21 mouse cellular contexts compared by ENCODE assay signal in genomic region chr9:27663230-27663629, GRCm38 (mm10).
DNase-seq lines count a peak whose midpoint lies in the region; ATAC-seq and TF ChIP-seq lines count a peak whose summit lies in the region.
"Had no signal": no experiment of that assay in that cellular context is flagged by ENCODE, and none has a peak within 500 bp of the region (broad histone marks: within the 10 kb centered on the region; RNA-seq: fewer than 3 reads in every experiment).

No protein-coding gene starts in this region.

- no peak overlapping the region for H3K9ac ChIP-seq in liver, embryonic 12.5 days
- H3K9ac ChIP-seq in liver, embryonic 11.5 days (ENCODE audit: low read depth, low read length): no peak overlapping the region
- H3K9ac ChIP-seq in MEL (ENCODE audit: control insufficient read depth, low read depth, low read length, poor library complexity, severe bottlenecking): no peak overlapping the region

- peak; percentile 46 for ATAC-seq in liver, embryonic 12.5 days
- ATAC-seq in liver, embryonic 11.5 days (replicated peaks; ENCODE audit: low FRiP score): no peak; the same call in 1 of the 2 replicates
- ATAC-seq: activated CD4-positive, CD25-positive, alpha-beta regulatory T cell, adult 4 months; CD4-positive, CD25-positive, alpha-beta regulatory T cell, adult 4 months; Patski had no signal

- H3K4me2 ChIP-seq in liver, embryonic 12.5 days: no peak overlapping the region
- H3K4me2 ChIP-seq in liver, embryonic 11.5 days: no peak overlapping the region

- no peaks in the 10 kb centered on the region for H3K36me3 ChIP-seq in liver, embryonic 12.5 days
- no peaks in the 10 kb centered on the region for H3K36me3 ChIP-seq in liver, embryonic 11.5 days (ENCODE audit: control insufficient read depth, insufficient read depth, low read length)
- peaks cover 0 to 43% of the 10 kb centered on the region in 2 experiments; a peak in 2 of 4 replicates for H3K36me3 ChIP-seq in MEL (ENCODE audit: control insufficient read depth in 1 of 2, insufficient read depth in 2 of 2, low read length in 2 of 2)
- H3K36me3 ChIP-seq: G1E had no signal

- TF ChIP-seq POLR2A in MEL (IDR thresholded peaks at IDR 0.05; ENCODE audit: control insufficient read depth in 1 of 2, insufficient read depth in 1 of 2, low read depth in 1 of 2, low read length in 2 of 2, poor library complexity in 1 of 2): no peak

- 69% methylated on average over 1 of the region's 1 CpGs for WGBS in liver, embryonic 12.5 days (ENCODE audit: insufficient replicate concordance)
- WGBS in liver, embryonic 11.5 days: 85% methylated on average over 1 of the region's 1 CpGs

- H3K79me2 ChIP-seq in MEL (ENCODE audit: control insufficient read depth, insufficient read depth, low read length, poor library complexity): no peaks in the 10 kb centered on the region

- no peak overlapping the region for H3K4me3 ChIP-seq in liver, embryonic 12.5 days
- no peak overlapping the region for H3K4me3 ChIP-seq in liver, embryonic 11.5 days (ENCODE audit: low read depth, low read length)
- no peak overlapping the region for H3K4me3 ChIP-seq in MEL (ENCODE audit: control insufficient read depth in 1 of 2, insufficient read depth in 1 of 2, low read depth in 2 of 2, low read length in 2 of 2)

- no peak overlapping the region for H3K27ac ChIP-seq in liver, embryonic 12.5 days
- H3K27ac ChIP-seq in liver, embryonic 11.5 days (ENCODE audit: low read depth, low read length): no peak overlapping the region
- H3K27ac ChIP-seq in MEL (ENCODE audit: control insufficient read depth, low read depth, low read length): no peak overlapping the region

- peak; percentile 20 to 54; a peak in 2 of 4 replicates for TF ChIP-seq EP300 in MEL (IDR thresholded peaks at IDR 0.05; ENCODE audit: low read depth in 1 of 2, low read length in 2 of 2)

- no peaks in the 10 kb centered on the region for H3K27me3 ChIP-seq in liver, embryonic 12.5 days (replicated peaks)
- no peaks in the 10 kb centered on the region for H3K27me3 ChIP-seq in liver, embryonic 11.5 days (replicated peaks; ENCODE audit: control insufficient read depth, insufficient read depth, low read length)
- no peaks in the 10 kb centered on the region for H3K27me3 ChIP-seq in MEL (ENCODE audit: control insufficient read depth in 1 of 2, insufficient read depth in 2 of 2, low read length in 2 of 2)
- H3K27me3 ChIP-seq: CH12.LX, Patski had no signal

- TF ChIP-seq RAD21 in MEL (IDR thresholded peaks at IDR 0.05; ENCODE audit: low read depth, low read length): no peak

- TF ChIP-seq CTCF in MEL (IDR thresholded peaks at IDR 0.05 in 2 of 3, conservative IDR thresholded peaks at IDR 0.05 in 1 of 3; ENCODE audit: control insufficient read depth in 1 of 3, insufficient read depth in 1 of 3, low read depth in 2 of 3, low read length in 3 of 3, poor library complexity in 1 of 3, severe bottlenecking in 1 of 3): no peak

- no peak for DNase-seq in liver, embryonic 11.5 days (ENCODE audit: low spot score)
- DNase-seq in MEL (ENCODE audit: low read depth, low spot score) (peak; percentile 29), MN1 (ENCODE audit: low spot score) (no peak)
- DNase-seq: adrenal gland, adult 2 months; adrenal gland, adult 8-10 months; adrenal gland, postnatal 10 days; adrenal gland, postnatal 14 days; adrenal gland, postnatal 25 days; adrenal gland, postnatal 36 days; B cell, adult 2 months; cerebellum, adult 11 months; cerebellum, adult 11-12 months; cerebellum, adult 18-20 months; cerebellum, adult 2 months; cerebellum, adult 8-10 months had no signal

- no peaks in the 10 kb centered on the region for H3K9me3 ChIP-seq in liver, embryonic 12.5 days (replicated peaks)
- H3K9me3 ChIP-seq in liver, embryonic 11.5 days (ENCODE audit: control insufficient read depth, low read length): no peaks in the 10 kb centered on the region
- no peaks in the 10 kb centered on the region for H3K9me3 ChIP-seq in MEL (replicated peaks; ENCODE audit: insufficient read depth, low read length)
- H3K9me3 ChIP-seq: G1E had no signal

- H3K4me1 ChIP-seq in liver, embryonic 12.5 days: peaks cover 48% of the 10 kb centered on the region
- peaks cover 9% of the 10 kb centered on the region; the same call in 1 of the 2 replicates for H3K4me1 ChIP-seq in liver, embryonic 11.5 days (replicated peaks; ENCODE audit: control insufficient read depth, insufficient read depth, low read length)
- H3K4me1 ChIP-seq in MEL (ENCODE audit: control insufficient read depth in 1 of 2, insufficient read depth in 2 of 2, low read length in 2 of 2): peaks cover 17 to 27% of the 10 kb centered on the region in 2 experiments

TF ChIP-seq in MEL, 35 proteins besides CTCF, POLR2A, EP300 and RAD21:
- TF ChIP-seq E2F4 (IDR thresholded peaks at IDR 0.05; ENCODE audit: borderline replicate concordance, low read depth, low read length) (no peak), GATA1 (IDR thresholded peaks at IDR 0.05; ENCODE audit: low read depth, low read length) (peak; percentile 52), JUND (IDR thresholded peaks at IDR 0.05; ENCODE audit: low read depth, low read length) (no peak), NRF1 (IDR thresholded peaks at IDR 0.05; ENCODE audit: insufficient read depth, low read depth, low read length, poor library complexity, severe bottlenecking) (no peak), MAX (IDR thresholded peaks at IDR 0.05; ENCODE audit: low read length) (no peak), TCF12 (IDR thresholded peaks at IDR 0.05; ENCODE audit: low read depth, low read length) (peak; percentile 61)
